Mouse (Mus musculus) adrenal gland (tissue): ENCODE results near the gene Retreg1.
"Not testable (repeated sequence)": the region's sequence is repeated elsewhere in the genome, so short reads cannot be mapped to it uniquely, and the experiment has no call there.

Source experiments
- intact Hi-C: fragments of 180-260 bp; cut with DNase I; formaldehyde crosslinking; loops from one replicate; pipeline ENCODE4 v1.15.1; 2025

The Retreg1 gene

DNA sequence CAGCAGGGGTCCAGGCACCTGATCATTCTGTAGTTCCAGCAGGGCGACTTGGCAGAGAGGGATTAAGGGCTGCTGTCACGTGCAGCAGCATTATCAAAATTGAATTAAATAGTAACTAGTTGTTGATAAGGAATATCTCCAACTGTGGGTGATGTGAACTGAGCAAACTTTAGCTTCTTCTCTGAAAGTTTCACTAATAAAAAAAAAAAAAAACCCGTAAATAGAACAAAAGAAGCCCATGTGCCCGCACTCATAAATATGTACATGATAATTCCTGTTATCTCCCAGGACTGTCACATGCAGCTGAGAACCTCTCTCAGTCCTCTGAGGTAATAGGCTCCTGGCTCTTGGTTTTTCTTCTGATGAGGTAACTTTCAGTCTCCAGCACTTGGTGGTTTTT is 99.4 kb downstream of the Retreg1 start:
- intact Hi-C loops: loop anchor here (5.0 kb wide), 1 partner anchor 40 kb away; no protein-coding TSS in a partner anchor

DNA sequence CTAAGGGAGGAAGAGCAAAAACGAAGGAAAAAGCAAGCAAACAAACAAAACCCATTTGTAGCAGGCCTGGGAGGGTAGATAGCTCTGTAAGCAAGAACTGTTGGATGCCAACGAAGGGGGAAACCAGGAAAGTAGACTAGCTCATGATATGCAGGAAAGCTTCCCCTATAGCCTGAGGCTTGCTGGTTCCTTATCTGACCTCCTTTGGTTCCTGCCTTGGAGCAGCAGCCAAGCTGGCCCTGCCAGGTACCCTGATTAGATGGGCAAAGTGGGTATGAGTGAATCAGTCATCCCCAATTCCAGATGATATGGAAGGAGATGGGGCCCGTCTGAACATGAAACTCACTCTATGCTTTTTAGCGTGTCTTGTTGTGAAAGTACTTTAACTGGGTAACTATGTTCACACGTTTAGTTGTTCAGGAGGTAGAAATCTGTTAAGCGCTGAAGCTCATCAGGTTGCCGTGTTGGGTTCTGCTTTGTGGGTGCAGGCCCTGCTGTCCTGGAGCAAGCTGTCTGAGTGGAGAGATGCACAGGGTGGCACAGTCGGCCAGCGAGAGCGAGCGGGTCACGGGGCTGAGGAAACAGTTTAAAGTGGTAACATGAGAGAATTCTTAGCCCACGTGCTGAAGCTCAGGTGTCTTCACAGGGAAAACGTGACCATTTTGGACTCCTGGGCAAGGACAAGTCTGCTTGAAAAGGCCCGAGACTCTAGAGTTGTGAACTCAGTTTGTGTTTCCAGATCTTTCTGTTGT is 100.6 kb downstream of the Retreg1 start:
- intact Hi-C loops: loop anchor here (5.0 kb wide), 1 partner anchor 41 kb away; no protein-coding TSS in a partner anchor

DNA sequence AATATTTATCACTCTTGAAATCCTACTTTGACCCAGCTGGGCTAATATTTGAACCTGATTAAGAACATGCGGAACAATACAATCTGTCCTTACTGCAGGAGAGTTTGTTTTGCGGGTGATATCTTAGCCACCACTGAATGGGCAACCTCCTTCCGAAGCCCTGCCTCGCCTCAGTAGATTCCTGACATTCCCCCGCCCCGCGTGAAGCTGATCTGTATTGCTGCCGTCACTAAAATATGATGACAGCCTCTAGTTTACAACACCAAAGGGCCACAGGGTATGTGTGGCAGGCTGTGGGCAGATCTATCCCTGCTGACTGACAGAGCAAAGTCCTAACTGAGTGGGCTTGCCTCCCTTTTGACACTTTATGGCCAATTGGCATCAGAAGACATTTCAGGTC is 102.2 kb downstream of the Retreg1 start:
- intact Hi-C loops: no loop called here

DNA sequence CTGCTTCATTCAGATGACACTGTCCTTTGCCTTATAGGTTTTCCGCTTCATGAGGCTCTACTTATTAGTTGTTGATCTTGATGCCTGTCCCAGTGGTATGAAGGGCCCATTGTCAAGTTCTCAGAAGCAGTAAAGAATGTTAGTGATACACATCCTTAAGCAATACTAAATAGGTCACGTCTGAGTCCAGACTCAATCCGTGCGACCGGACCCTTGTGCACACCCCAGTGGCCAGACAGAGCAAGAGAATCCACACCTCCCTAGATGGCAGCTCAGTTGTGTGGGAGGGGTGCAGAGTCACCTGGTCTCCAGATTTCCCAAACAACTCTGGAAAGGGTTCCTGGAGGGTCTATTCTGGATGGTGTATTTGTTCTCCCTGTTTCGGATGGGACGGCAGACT is 103.5 kb downstream of the Retreg1 start:
- intact Hi-C loops: no loop called here

DNA sequence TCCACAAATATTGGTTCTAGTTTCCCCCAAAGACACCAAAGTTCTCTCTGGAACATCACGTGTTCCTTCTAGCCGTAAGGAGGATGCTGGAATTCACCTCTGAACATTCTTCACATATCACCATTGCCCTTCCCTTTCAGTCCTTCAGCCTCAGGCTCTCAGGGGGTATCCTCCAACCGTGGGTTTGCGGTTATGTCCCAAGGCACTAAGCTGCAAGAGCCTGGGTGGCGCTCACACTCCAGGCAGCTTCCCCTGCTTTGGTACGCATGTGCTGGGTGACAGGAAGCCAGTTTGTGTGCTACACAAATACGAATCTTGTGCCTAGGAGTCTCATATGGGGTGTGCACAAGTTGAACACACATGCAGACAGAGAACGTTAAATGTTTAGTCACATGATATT is 104.4 kb downstream of the Retreg1 start:
- intact Hi-C loops: no loop called here

DNA sequence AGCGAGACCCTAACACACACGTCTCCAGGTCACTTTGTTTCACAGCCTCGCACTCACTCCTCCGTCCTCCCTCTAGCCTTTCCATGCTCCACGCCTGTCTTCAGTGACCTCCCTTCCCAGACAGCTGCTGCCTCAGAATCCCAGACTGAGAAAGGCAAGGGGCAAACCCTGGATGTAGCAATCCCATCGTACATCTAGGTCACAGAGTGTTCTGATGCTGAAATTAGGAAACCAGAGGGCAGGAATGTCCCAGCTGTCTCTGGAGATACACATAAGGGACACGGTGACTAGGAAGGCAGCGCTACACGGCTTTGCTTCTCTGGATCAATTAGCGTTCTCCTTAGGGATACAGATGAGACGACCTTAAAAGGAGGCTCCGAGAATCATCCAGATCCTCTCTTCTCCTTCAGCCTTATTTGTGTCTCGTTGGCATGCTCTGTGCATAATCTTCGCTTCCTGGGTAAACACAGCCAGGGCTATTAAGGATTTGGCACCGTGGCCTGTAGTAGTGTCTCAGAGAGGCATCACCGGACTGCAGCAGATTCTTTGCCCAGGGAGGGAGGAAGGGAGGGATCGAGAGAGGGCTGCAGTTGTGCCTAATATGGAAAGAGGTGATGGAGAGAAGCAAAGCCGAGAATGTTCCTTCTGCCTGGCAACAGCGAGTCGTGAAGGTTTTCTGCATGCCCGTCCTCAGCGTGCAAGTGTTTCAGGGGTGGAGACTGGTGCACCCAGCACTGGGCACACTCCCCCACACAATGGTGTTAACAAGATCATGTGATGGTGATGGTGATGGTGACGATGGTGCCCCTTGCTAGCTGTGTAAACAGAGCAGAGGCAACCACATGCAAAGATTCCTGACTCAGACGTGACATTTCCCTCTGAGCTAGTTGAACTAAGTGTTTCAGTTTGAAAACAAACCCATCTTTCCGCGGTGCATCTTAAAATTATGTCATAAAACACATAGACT is 105.6 kb downstream of the Retreg1 start:
- intact Hi-C loops: no loop called here

DNA sequence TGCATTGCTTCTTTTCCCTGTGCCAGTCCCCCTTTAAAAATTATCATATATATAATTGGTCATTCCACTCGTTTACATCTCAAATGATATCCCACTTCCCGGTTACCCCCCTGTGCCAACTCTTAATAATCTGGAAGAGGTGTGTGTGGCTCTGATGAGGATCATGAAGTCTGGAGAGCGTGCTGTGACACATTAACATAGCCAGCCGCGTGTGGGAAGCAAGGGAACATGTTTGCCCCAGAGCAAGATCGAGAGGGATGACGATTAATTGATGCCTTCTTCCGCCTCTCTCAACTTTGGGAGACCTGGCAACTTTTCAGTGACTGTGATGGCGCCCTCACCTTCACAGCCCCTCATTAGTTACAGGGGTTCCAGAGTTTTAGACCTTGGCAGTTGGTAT is 106.7 kb downstream of the Retreg1 start:
- intact Hi-C loops: no loop called here

DNA sequence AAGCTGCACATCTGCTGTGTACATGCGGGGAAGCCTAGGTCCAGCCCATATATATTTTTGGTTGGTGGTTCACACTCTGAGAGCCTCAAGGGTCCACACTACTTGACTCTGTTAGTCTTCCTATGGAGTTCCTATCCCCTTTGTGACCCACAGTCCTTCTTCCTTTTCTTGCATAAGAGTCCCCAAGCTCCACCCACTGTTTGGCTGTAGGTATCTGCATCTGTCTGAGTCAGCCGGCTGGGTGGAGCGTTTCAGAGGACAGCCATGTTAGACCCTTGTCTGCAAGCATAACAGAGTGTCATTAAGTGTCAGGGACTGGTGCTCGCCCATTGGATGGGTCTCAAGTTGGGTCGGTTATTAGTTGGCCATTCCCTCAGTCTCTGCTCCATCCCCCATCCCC is 107.6 kb downstream of the Retreg1 start:
- intact Hi-C loops: no loop called here

DNA sequence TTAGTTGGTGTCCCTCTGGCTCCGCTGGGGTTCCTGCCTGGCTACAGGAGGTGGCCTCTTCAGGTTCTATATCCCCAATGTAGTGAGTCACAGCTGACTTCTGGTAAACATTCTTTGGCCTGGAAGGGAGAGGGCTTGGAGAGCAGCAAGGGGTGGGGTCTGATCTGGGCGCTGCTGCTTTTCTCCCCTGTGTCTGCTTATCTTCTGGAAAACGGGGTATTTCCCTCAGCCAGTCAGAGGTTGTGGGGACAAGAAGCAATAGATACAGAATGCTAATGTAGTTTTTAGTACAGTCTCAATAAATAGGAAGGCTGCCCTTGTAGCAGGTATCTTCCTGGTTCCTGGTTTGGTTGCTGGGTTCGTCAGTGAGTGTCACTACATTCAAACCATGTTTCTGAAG is 108.1 kb downstream of the Retreg1 start:
- intact Hi-C loops: no loop called here

DNA sequence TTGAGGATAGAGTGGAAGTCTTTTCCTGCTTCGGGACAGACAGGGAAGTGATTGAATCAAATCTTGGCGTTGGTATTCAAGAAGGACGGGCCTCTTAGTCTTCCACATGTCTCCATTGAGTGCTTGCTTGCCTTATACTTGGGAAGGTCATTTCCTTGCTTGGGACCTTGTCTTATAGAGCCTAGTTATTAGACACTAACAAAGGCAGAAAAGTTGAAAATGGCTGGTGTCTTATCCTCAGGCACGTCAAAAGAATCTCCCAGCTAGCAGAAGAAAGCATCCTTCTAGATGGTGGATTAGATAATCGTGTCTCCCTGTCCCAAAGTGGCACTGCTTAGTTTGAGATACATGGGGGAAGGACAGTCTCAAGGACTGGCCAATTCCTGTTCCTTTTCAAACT is 113.0 kb downstream of the Retreg1 start:
- intact Hi-C loops: loop anchor here (5.0 kb wide), 1 partner anchor 54 kb away; no protein-coding TSS in a partner anchor

DNA sequence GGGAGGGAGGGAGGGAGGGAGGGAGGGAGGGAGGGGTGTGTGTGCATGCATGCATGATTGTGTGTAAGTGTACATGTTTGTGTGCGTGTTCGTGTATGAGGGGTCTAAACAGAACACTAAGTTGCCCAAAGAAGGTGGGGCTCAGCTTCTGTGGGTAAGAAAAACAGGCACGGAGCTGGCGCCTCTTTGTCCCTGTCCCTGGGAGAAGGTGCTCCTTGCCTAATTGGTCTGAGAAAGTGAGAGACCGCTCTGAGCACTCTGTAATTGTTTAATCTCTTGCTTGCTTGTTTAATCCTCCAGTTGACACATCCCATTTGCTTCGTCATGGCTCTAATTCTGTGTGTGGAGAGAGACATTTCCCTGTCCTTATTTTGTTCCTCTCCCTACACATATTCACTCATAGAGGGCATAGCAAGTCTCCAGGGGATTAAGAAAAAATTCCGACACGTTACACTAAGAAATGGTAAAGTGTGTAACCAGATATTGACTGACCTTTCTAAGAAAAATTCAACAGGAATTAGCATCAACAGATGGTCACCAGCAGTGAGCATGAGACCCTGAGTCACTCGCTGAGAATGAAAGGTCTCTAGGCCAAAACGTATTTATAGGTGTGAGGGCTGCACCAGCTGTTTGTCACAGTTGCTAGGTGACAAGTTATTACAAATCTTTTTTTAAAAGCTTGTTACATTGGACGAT is 113.6 kb downstream of the Retreg1 start:
- intact Hi-C loops: loop anchor here (5.0 kb wide), 1 partner anchor 54 kb away; no protein-coding TSS in a partner anchor

DNA sequence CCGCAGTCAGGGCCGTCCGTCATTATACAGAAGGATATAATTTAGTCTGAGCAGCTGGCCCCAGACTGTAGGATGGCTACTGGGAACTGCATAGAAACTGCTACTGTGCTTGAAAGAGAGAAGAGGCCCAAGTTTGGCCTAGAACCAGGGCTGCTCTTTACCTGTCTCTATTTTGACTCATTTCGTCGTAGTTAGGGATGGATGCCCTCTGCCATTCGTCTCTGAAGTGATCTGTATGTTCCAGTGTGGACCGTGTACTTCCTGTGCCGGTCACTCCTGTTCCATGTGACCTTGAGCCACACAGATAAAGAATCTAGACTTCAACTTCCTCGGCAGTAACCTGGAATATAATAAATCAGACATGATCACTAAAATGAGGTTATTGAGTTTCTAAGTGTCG is 114.7 kb downstream of the Retreg1 start:
- intact Hi-C loops: loop anchor here (2.0 to 5.0 kb wide), 2 partner anchors 55 to 153 kb away; no protein-coding TSS in a partner anchor

DNA sequence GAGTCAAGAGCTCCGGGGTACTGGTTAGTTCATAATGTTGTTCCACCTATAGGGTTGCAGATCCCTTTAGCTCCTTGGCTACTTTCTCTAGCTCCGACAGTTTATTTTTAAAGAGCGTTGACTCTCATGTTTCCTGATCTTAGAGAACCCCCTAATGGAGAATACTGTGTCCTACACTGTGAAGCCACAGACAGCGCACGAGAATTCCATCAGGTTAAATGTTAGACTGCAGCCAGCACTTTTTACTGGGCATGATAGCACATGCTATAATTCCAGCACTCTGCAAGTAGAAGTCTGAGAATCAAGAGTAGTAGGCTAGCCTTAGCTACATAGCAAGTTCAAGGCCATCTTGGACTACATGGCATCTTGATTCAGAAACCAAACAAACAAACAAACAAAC is 116.4 kb downstream of the Retreg1 start:
- intact Hi-C loops: loop anchor here (2.0 to 5.0 kb wide), 2 partner anchors 57 to 155 kb away; no protein-coding TSS in a partner anchor

DNA sequence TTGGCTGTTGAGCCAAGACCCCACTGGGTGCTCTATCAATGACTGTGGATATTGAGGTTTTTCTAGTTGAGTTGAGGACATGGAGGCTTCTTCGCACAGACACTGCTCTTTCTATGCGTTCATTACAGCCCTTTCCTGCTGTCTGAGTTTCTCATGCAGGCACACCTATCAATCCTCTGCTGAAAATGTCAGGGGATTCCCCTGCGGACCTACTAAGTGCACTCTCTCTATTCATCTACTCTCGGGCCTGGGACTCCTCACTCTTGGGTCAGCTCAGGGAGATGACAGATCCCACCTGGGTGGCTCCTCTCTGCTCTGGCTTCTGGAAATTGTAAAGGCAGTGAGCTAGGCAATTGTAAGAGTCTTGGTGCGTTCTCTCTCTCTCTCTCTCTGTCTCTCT is 117.3 kb downstream of the Retreg1 start:
- intact Hi-C loops: no loop called here

DNA sequence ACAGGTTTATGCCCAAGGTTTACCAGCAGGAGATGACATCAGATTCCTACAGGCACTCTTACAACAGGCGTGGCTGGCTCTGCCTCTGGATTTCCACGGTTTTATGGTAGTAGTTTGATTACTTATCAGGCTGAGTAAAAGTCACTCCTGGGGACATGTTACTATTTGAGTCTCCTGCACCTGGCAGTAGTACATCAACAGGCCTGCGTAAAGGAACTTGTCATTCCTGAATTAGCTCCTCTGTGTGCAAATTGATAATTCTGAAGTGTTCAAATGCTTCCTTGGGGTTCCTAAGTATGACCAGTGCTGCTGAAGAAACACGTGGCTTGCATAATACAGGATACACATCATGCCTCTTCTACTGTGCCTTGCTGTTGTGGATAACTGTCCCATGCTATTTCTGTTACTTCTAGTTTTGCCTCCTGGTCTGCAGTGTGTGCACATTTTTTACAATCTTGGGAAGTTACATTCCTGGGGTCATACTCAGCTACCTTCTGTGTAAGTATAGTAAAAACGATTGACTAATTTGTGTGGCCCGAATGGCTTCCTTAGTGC is 123.3 kb downstream of the Retreg1 start:
- intact Hi-C loops: no loop called here

DNA sequence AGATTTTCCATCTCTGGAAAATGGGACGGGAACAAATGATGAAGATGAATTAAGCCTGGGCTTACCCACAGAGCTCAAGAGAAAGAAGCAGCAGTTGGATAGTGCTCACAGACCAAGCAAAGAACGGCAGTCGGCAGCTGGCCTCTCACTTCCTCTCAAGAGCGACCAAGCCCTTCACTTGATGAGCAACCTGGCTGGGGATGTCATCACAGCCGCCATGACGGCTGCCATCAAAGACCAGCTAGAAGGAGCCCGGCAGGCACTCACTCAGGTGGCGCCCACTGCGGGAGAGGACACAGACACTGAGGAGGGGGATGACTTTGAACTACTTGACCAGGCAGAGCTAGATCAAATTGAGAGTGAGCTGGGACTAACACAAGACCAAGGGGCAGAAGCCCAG is 128.6 kb downstream of the Retreg1 start:
- intact Hi-C loops: no loop called here

DNA sequence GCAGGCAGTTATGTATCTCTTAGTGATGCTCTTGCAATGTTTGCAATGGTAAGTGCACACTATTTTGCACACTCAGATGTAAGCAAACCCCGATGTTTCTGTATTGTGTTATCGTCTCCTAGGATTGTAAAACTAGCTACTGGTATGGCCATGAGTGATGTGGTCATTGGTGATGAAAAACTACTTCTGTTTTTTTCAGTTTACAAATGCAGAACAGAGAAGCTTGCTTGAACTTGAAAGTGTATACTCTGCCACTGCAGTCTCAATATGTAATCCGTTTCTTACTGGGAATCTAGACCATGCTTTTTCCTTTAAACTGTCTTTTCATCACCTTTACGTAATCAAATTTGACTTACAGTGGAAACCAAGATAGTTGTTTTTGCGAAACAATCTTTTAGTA is 129.8 kb downstream of the Retreg1 start:
- intact Hi-C loops: no loop called here

DNA sequence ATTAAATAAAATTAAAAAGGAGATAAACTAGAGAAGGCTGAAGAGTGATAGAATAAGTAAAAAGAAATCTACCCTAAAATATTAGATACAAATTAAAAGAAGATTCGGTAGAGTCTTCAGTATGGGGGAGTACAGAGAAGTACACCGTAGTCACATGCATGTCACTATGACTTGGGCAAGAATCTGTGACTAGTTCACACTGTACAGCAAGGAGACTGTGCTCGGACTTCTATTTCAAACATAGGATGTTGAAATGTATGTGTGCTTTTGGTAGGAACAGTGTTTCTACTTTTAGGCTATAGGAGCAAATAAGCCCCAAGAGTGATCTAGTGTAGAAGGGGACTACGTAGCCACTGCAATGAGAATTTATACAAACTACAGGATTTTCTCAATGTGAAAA is 131.4 kb downstream of the Retreg1 start:
- intact Hi-C loops: no loop called here

DNA sequence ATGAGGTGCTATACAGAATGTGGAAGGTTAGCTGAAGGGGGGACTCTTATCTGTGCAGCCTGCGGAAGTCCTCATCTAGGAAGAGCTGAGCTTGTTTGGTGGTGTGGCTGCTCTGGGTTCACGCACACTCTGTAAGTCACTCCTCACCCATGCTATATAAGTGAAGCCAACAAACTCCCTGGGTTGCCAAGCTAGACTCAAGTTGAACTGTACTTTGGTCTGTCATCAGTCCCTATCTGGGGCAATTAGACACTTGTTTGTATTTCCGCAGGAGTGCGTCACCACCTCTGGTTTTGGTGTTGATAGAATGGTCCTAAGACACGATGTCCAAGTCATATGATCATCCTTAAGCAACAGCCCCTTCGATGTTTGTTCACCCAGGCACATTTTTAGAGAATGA is 132.8 kb downstream of the Retreg1 start:
- intact Hi-C loops: no loop called here

DNA sequence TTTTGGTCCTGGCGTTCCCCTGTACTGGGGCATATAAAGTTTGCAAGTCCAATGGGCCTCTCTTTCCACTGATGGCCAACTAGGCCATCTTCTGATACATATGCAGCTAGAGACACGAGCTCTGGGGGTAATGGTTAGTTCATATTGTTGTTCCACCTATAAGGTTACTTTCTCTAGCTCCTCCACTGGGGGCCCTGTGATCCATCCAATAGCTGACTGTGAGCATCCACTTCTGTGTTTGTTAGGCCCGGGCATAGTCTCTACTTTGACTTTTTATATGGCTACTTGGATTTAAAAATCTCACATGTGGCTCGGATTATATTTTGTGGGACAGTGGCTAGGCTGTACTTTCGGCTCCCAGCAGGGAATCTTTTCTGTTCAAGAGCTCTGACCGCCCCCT is 140.6 kb downstream of the Retreg1 start:
- intact Hi-C loops: not testable (repeated sequence)

DNA sequence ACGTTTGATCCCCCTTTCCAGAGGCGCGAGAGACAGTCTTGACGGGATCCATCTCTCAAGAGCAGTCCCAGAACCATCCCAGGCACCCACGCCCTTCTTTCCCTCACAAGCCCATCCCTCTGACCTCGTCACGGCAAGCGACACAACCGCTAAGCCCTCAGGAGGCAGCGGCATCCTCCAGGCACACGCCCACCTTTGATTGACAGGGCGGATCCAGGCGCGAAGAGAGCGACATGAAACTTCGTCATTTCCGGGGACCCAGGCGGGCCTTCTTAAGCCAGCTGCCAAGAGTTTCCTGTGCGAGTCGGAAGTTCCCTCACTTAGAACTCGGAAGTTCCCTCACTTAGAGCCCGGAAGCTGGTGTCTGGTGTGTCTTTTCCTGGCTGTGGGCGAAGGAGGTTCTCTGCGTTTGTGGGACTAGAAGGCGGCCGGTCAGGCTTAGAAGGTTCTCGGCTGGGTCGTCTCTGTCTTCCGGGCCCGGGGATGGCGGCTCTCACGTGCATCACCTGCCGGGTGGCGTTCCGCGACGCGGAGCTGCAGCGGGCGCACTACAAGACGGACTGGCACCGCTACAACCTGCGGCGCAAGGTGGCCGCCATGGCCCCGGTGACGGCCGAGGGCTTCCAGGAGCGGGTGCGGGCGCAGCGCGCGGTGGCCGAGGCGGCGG is 141.2 kb downstream of the Retreg1 start, which contains the start of gene Zfp622:
TSS of gene Zfp622 (plus strand) at position 300 of the 667 bp plus-strand sequence.
- intact Hi-C loops: no loop called here
